Mouse (Mus musculus) stomach, postnatal 0 days (tissue): ENCODE measurements around the gene Gfod1.
A peak's percentile ranks its signal among the peaks of the same experiment; 100 is the strongest.

Source experiments
- CTCF ChIP-seq: IDR thresholded peaks from 2 replicates; pipeline ENCODE4 v1.5.1; 2016; ENCODE audit warnings: antibody characterized with exemption, low read depth, mild to moderate bottlenecking, moderate library complexity
- EP300 ChIP-seq: optimal IDR thresholded peaks from 2 replicates; pipeline ENCODE3; 2016; ENCODE audit warnings: antibody characterized with exemption

- peak; percentile 94 for TF ChIP-seq CTCF
- TF ChIP-seq EP300: no peak
Measured at GRCm38 (mm10) chr13:43182465-43183201, 121.3 kb downstream of the Gfod1 start.
